Mouse (Mus musculus) liver, postnatal 0 days (tissue): ENCODE results near the gene Hexdc. TPM values are rescaled to one million over a fixed set of nuclear protein-coding genes. Genes with fewer than 3 reads are reported as not detected.
A peak's percentile ranks its signal among the peaks of the same experiment; 100 is the strongest.

Experiments used
- ATAC-seq: fragments of 200-750 bp; cut with Nextera tagmentation; 2 replicates; pipeline ENCODE4 v1.8.0; 2017; ENCODE audit warnings: mild to moderate bottlenecking, moderate library complexity
- DNase-seq: peaks from one replicate; pipeline ENCODE4 v3.0.0-alpha.2; 2016
- H3K27ac ChIP-seq: fragments of 300-500 bp; sonication (generic); 2 replicates; pipeline ENCODE4 v1.5.1; 2014; ENCODE audit warnings: antibody characterized with exemption, moderate library complexity, mild to moderate bottlenecking, low read depth
- H3K27me3 ChIP-seq: fragments of 300-500 bp; sonication (generic); 2 replicates; pipeline ENCODE4 v1.6.1; 2014; ENCODE audit warnings: low read length, control low read depth, mixed read lengths; ENCODE audit not compliant: insufficient read depth
- H3K36me3 ChIP-seq: fragments of 300-500 bp; sonication (generic); replicated peaks from 2 replicates; pipeline ENCODE4 v1.6.1; 2014; ENCODE audit warnings: mild to moderate bottlenecking, control low read depth, low read length, moderate library complexity, mixed read lengths; ENCODE audit not compliant: insufficient read depth
- H3K4me1 ChIP-seq: fragments of 300-500 bp; sonication (generic); 2 replicates; pipeline ENCODE4 v1.6.1; 2014; ENCODE audit warnings: antibody characterized with exemption, mild to moderate bottlenecking, control low read depth; ENCODE audit not compliant: insufficient read depth
- H3K4me2 ChIP-seq: fragments of 300-500 bp; sonication (generic); 2 replicates; pipeline ENCODE4 v1.6.1; 2014; ENCODE audit warnings: low read depth, mild to moderate bottlenecking, low read length, moderate library complexity, mixed read lengths
- H3K4me3 ChIP-seq: fragments of 300-500 bp; sonication (generic); 2 replicates; pipeline ENCODE4 v1.5.1; 2014; ENCODE audit warnings: low read depth, low read length
- H3K9ac ChIP-seq: fragments of 300-500 bp; sonication (generic); replicated peaks from 2 replicates; pipeline ENCODE4 v1.6.1; 2014; ENCODE audit warnings: mild to moderate bottlenecking, moderate library complexity
- H3K9me3 ChIP-seq: fragments of 300-500 bp; sonication (generic); 2 replicates; pipeline ENCODE4 v1.6.1; 2016; ENCODE audit warnings: mild to moderate bottlenecking, control low read depth, low read length, mixed read lengths
- CTCF ChIP-seq: sonication (generic); IDR thresholded peaks from 2 replicates; pipeline ENCODE4 v1.5.1; 2016; ENCODE audit warnings: antibody characterized with exemption, low read depth
- EP300 ChIP-seq: IDR thresholded peaks from 2 replicates; pipeline ENCODE4 v1.6.1; 2016; ENCODE audit warnings: antibody characterized with exemption, low read depth, mild to moderate bottlenecking
- WGBS: fragments of 180-500 bp; shearing (Covaris S2); extraction: QIAGEN DNeasy Blood & Tissue Kit; methylation state at CpG from one replicate; pipeline ENCODE4 v1.1.7; 2014; ENCODE audit not compliant: insufficient replicate concordance; 5-methylcytosine and 5-hydroxymethylcytosine counted together
- polyA plus RNA-seq: library from polyadenylated mRNA; unstranded; fragments of >200 nt; fragmentation: Nextera tagmentation; extraction: Ambion mirVana; gene quantifications from 2 replicates; pipeline ENCODE4 v1.2.1, GENCODE M21; 2015

Gene Hexdc
- polyA plus RNA-seq, 1 experiment from 2014 or later: 3.2 TPM

DNA sequence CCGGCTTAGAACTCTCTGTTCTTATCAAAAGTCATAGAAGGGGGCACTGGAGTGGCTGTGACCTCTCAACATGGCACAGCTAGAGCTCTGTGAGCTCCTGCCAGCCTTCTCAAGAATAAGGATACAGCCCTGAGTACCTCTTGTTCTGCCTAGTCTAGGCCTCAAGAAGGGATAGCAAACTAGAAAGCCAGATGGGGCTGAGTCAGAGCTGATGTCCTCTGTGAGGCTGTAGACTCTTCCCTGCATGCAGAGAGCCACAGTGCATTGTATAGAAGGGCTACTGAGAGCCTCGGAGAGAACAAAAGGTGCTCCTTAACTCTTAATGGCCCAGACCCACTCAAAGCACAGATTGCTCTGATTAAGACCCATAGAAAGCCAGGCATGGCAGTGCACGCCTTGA, 30.0 kb upstream of the Hexdc start:
- 59% methylated on average over 3 of the region's 3 CpGs for WGBS
- Histone ChIP-seq H3K27ac (no peak overlapping the region), H3K4me2 (no peak overlapping the region), H3K9me3 (no peaks in the 10 kb centered on the region), H3K4me1 (no peaks in the 10 kb centered on the region; the same call in 1 of the 2 replicates), H3K9ac (no peak overlapping the region), H3K27me3 (no peaks in the 10 kb centered on the region), H3K36me3 (no peaks in the 10 kb centered on the region), H3K4me3 (no peak overlapping the region)
- no peak for TF ChIP-seq EP300
- no peak for TF ChIP-seq CTCF
- ATAC-seq (no peak), DNase-seq (no peak)

DNA sequence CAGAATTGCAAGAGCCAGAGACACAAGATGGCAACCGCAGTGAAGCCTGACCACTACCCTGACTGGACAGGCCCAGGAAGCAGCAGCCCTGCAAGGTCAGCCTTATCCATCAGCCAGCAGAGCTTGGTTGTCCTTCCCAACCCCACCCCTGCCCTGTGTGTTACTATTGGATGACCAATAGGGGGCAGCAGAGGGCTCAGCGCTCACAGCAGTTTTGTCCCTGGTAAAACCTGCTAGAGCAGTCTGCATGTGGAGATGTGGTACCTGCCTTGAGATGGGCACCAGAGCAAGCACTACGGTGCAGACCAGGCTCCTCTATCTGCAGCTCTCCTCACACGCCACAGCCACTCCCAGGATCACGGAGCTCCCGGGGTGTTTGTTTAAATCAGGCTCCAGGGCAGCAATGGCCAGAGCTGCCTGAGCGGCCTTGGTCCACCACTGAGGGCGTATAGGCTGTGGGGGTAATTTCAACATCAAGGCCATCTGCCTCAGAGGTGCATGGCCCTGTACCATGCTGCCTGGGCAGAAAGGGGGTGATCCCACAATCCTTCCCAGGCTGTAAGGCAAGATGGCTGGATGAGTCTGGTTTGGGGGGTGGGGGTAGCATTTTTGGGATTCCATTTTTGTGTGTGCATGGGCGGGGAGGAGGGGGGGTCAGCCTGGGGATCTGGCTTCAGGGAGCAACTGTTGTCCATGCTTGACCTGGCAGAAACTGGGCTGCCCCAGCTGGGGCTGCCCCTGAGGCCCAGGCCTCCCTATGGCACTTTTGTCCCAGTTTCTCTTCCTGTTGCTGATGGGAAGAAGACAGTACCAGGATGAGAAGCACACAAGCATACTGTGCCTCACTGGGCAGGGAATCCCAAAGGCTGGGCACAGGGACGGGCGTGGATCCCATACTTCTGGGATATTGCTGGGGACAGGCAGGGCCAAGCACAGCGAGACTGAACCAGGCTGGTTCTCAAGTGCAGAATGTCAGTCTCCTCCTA, 27.7 kb upstream of the Hexdc start:
- peak; percentile 66 for DNase-seq
- Histone ChIP-seq H3K4me1 (no peaks in the 10 kb centered on the region; the same call in 1 of the 2 replicates), H3K27ac (no peak overlapping the region), H3K27me3 (no peaks in the 10 kb centered on the region), H3K9me3 (no peaks in the 10 kb centered on the region), H3K4me2 (no peak overlapping the region), H3K36me3 (no peaks in the 10 kb centered on the region), H3K4me3 (no peak overlapping the region), H3K9ac (no peak overlapping the region)
- TF ChIP-seq CTCF (peak; percentile 96), EP300 (no peak)
- WGBS: 50% methylated on average over 12 of the region's 12 CpGs
- ATAC-seq: peak; percentile 71

DNA sequence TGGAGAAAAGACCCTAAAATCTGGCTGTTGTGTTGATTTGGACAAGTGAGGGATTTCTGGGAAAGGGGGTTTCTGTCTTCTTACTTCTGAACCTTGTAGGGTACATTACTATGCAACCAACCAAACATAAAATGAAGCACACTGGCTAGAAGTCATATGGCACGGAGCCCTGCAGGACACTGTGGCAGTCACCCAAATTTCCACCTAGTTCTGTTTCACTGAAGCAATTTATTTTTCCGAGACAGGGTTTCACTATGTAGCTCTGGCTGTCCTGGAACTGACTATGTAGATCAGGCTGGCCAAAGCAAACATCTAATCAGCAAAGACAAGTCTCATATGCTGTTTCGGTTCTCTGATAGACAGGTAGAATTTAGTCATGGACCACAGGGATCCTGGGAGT, 14.6 kb upstream of the Hexdc start:
- DNase-seq (no peak), ATAC-seq (no peak)
- no peaks in the 10 kb centered on the region; the same call in 1 of the 2 replicates for H3K36me3 ChIP-seq
- H3K9me3 ChIP-seq: no peaks in the 10 kb centered on the region
- H3K27me3 ChIP-seq: no peaks in the 10 kb centered on the region
- H3K4me3 ChIP-seq: no peak overlapping the region
- TF ChIP-seq CTCF (no peak), EP300 (no peak)
- H3K4me1 ChIP-seq: no peaks in the 10 kb centered on the region
- 76% methylated on average over 3 of the region's 3 CpGs for WGBS
- H3K9ac ChIP-seq: no peak overlapping the region
- no peak overlapping the region for H3K4me2 ChIP-seq
- H3K27ac ChIP-seq: no peak overlapping the region

GRCm38 (mm10) chr11:121192742-121193141, 11.5 kb upstream of the Hexdc start:
- no peak for ATAC-seq
- no peak for DNase-seq
- 49% methylated on average over 2 of the region's 2 CpGs for whole genome bisulfite sequencing
- Histone ChIP-seq H3K4me3 (no peak overlapping the region), H3K36me3 (no peaks in the 10 kb centered on the region; the same call in 1 of the 2 replicates), H3K27me3 (no peaks in the 10 kb centered on the region), H3K9ac (no peak overlapping the region), H3K9me3 (no peaks in the 10 kb centered on the region), H3K27ac (no peak overlapping the region), H3K4me2 (no peak overlapping the region), H3K4me1 (no peaks in the 10 kb centered on the region)
- TF ChIP-seq CTCF (no peak), EP300 (no peak)

DNA sequence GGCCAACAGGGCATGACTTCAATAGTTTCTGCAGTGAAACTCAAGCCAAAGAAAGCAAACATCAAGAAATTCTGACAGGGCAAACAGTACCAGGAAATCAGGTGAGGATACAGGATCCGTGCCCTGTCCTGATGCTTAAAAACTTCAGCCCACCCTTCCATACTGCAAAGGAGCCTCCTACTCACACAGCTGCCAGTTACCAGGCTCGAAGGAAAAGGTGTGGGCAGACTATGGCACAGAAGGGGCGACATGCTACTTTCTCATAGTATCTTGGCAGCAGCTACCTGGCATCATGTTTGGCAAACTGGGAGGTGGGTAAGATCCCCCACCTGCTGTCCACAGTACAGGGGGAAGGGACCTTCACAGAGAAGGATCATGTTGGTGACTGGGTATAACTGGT, 10.8 kb upstream of the Hexdc start:
- Histone ChIP-seq H3K4me2 (no peak overlapping the region), H3K27ac (no peak overlapping the region), H3K9me3 (no peaks in the 10 kb centered on the region), H3K4me3 (no peak overlapping the region), H3K27me3 (no peaks in the 10 kb centered on the region), H3K36me3 (no peaks in the 10 kb centered on the region; the same call in 1 of the 2 replicates), H3K4me1 (no peaks in the 10 kb centered on the region), H3K9ac (no peak overlapping the region)
- ATAC-seq (no peak), DNase-seq (no peak)
- 89% methylated on average over 3 of the region's 3 CpGs for WGBS
- TF ChIP-seq EP300: no peak
- no peak for TF ChIP-seq CTCF

DNA sequence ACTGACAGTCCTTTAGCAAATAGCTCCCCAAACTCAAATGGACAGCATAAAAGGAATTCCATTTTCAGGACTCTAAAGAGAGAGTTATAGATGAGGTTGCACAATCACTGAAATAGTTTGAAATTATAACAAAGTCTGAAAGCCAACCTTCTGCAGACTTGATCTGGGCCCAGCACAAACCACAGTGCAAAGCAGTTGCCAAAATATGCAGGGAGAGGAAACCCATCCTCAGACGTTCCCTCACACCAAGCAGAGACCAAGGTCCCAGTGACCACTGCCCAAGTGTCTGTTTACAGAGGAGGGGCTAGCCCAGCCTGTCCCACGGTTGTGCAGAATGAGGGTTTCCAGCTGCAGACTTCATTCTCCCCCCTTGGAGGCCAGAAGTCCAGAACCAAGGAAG, 5.6 kb upstream of the Hexdc start:
- H3K9ac ChIP-seq: no peak overlapping the region
- H3K4me3 ChIP-seq: no peak overlapping the region
- H3K36me3 ChIP-seq: no peaks in the 10 kb centered on the region
- ATAC-seq: no peak
- H3K27me3 ChIP-seq: no peaks in the 10 kb centered on the region
- no peak for DNase-seq
- H3K9me3 ChIP-seq: no peaks in the 10 kb centered on the region
- no peak overlapping the region for H3K4me2 ChIP-seq
- 50% methylated on average over 2 of the region's 2 CpGs for WGBS
- no peak overlapping the region for H3K27ac ChIP-seq
- H3K4me1 ChIP-seq: no peaks in the 10 kb centered on the region
- no peak for TF ChIP-seq EP300
- no peak for TF ChIP-seq CTCF
